Mouse (Mus musculus) forebrain, postnatal 0 days (tissue): ENCODE results near the gene Fam83e. TPM values are rescaled to one million over a fixed set of nuclear protein-coding genes. Genes with fewer than 3 reads are reported as not detected.

Experiments
- ATAC-seq: fragments of 200-750 bp; cut with Nextera tagmentation; 2 replicates; pipeline ENCODE4 v1.8.0; 2017; ENCODE audit warnings: mild to moderate bottlenecking, moderate library complexity
- DNase-seq: peaks from one replicate; pipeline ENCODE4 v3.0.0-alpha.2; 2015
- H3K27ac ChIP-seq: fragments of 300-500 bp; sonication (generic); 2 replicates; pipeline ENCODE4 v1.5.1; 2014; ENCODE audit warnings: low read depth, mild to moderate bottlenecking, antibody characterized with exemption, low read length, moderate library complexity, mixed read lengths
- H3K27me3 ChIP-seq: fragments of 300-500 bp; sonication (generic); 2 replicates; pipeline ENCODE4 v1.6.1; 2014; ENCODE audit warnings: mild to moderate bottlenecking, low read length, mixed read lengths; ENCODE audit not compliant: insufficient read depth
- H3K36me3 ChIP-seq: fragments of 300-500 bp; sonication (generic); 2 replicates; pipeline ENCODE4 v1.6.1; 2014; ENCODE audit warnings: mild to moderate bottlenecking, moderate library complexity; ENCODE audit not compliant: insufficient read depth
- H3K4me1 ChIP-seq: fragments of 300-500 bp; sonication (generic); 2 replicates; pipeline ENCODE4 v1.6.1; 2014; ENCODE audit warnings: antibody characterized with exemption; ENCODE audit not compliant: insufficient read depth
- H3K4me2 ChIP-seq: fragments of 300-500 bp; sonication (generic); 2 replicates; pipeline ENCODE4 v1.6.1; 2014; ENCODE audit warnings: low read depth, mild to moderate bottlenecking, moderate library complexity
- H3K4me3 ChIP-seq: fragments of 300-500 bp; sonication (generic); 2 replicates; pipeline ENCODE4 v1.5.1; 2014; ENCODE audit warnings: low read depth, low read length, mixed read lengths
- H3K9ac ChIP-seq: fragments of 300-500 bp; sonication (generic); 2 replicates; pipeline ENCODE4 v1.6.1; 2014; ENCODE audit warnings: mild to moderate bottlenecking
- H3K9me3 ChIP-seq: fragments of 300-500 bp; sonication (generic); 2 replicates; pipeline ENCODE4 v1.6.1; 2016; ENCODE audit warnings: low read length
- CTCF ChIP-seq: sonication (generic); IDR thresholded peaks from 2 replicates; pipeline ENCODE4 v1.5.1; 2016; ENCODE audit warnings: antibody characterized with exemption, control low read depth, low read depth
- WGBS: fragments of 180-500 bp; shearing (Covaris S2); extraction: QIAGEN DNeasy Blood & Tissue Kit; methylation state at CpG from one replicate; pipeline ENCODE4 v1.1.7; 2014; 5-methylcytosine and 5-hydroxymethylcytosine counted together
- polyA plus RNA-seq: library from polyadenylated mRNA; unstranded; fragments of >200 nt; fragmentation: Nextera tagmentation; extraction: Ambion mirVana; gene quantifications from 2 replicates; pipeline ENCODE4 v1.2.1, GENCODE M21; 2015
- total RNA-seq: library from RNA; depleted of rRNA; stranded (reverse); fragments of >200 nt; gene quantifications from 2 replicates; pipeline ENCODE4 v1.2.3, GENCODE M21; 2014

Gene Fam83e
- total and polyA plus RNA-seq, 2 experiments from 2014 or later: 0.33 TPM; not detected in 1

GRCm38 (mm10) chr7:45693921-45694591 lies 27.0 kb upstream of the Fam83e start, which contains the start of gene Sec1:
Gene Sec1 (minus strand): TSS chr7:45694402.
- TF ChIP-seq CTCF: no peak
- 92% methylated on average over 50 of the region's 50 CpGs for WGBS
- Histone ChIP-seq H3K4me3 (no peak within 1 kb of the TSS), H3K27ac (no peak within 1 kb of the TSS), H3K27me3 (no peaks in the 10 kb centered on the region), H3K4me2 (no peak within 1 kb of the TSS), H3K9me3 (no peaks in the 10 kb centered on the region), H3K36me3 (no peaks in the 10 kb centered on the region), H3K9ac (no peak within 1 kb of the TSS), H3K4me1 (peaks cover 8% of the 10 kb centered on the region; the same call in 1 of the 2 replicates)
- ATAC-seq (no peak), DNase-seq (no peak)

DNA sequence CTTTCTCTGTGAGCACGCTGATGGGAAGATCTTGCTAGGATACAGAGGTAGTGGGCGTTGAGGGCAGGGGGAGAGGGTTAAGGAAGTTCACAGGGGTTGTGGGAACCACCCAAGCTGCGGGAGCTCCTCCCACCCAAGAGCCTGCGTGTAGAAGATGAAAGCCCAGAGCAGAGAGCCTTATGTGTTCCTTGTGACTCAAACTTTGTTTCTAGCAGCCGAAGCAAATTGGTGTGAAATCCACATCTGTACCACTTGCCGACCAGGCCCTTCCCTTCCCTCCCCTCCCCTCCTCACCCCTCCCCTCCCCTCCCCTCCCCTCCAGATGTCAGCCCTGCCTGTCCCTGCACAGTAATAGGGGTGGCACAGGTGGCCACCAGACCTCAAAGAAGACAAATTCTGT lies 25.9 kb upstream of the Fam83e start:
- DNase-seq (no peak), ATAC-seq (no peak)

DNA sequence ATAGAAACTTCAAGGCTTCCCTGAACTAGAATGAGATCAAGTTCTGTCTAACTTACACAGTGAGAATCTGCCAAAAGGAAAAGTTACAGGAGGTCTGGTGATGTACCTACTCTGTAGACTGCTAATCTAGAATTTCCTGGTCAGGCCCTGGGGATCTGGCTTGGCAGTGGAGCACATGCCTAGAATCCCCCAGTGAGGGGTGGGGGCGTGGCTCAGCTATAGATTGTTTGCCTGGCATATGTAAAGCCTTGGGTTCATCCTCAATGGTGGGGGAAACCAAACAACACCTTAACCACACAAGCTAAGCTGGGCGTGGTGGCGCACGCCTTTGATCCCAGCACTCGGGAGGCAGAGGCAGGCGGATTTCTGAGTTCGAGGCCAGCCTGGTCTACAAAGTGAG lies 23.1 kb upstream of the Fam83e start:
- no peak overlapping the region for H3K27ac ChIP-seq
- H3K9me3 ChIP-seq: no peaks in the 10 kb centered on the region
- no peaks in the 10 kb centered on the region for H3K36me3 ChIP-seq
- ATAC-seq (no peak), DNase-seq (no peak)
- no peaks in the 10 kb centered on the region for H3K27me3 ChIP-seq
- TF ChIP-seq CTCF: no peak
- no peak overlapping the region for H3K4me3 ChIP-seq
- H3K4me2 ChIP-seq: no peak overlapping the region
- WGBS: 87% methylated on average over 6 of the region's 7 CpGs
- no peak overlapping the region for H3K9ac ChIP-seq
- H3K4me1 ChIP-seq: peaks cover 18% of the 10 kb centered on the region

More for the DNA sequence above, 25.9 kb upstream of the Fam83e start:
- 42% methylated on average over 6 of the region's 6 CpGs for WGBS
- Histone ChIP-seq H3K4me3 (no peak overlapping the region), H3K4me1 (peaks cover 8% of the 10 kb centered on the region; the same call in 1 of the 2 replicates), H3K27ac (no peak overlapping the region), H3K4me2 (no peak overlapping the region), H3K9ac (no peak overlapping the region), H3K9me3 (no peaks in the 10 kb centered on the region), H3K36me3 (no peaks in the 10 kb centered on the region), H3K27me3 (no peaks in the 10 kb centered on the region)
- no peak for TF ChIP-seq CTCF

DNA sequence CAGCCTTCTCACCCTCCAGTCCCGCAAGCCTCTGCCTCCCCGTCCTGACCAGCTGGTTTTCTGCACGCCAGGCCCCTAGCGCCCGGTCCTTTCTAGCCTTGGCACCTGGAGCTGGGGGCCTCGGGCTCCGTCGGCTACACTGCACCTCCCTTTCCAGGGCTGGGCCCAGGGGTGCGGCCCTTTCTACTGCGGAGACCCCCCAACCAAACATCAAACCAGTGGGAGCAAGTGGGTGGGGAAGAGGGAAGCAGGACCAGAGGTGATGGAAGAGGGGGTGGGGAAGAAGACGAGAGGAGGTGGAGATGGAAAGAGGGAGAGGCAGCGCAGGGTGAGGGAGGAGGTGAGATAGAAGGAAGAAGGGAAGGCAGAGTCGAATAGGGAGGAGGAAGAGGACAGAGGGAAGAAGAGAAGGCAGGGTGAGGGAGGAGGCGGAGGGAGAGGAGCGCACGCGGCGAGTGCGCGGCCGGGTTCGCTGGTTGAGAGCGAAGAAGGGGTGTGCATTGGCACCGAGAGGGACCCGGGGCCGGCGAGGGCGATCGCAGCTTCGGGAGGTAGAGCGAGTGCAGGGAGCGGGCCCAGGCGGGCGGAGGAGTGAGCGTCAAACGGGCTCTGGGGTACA lies 21.4 kb upstream of the Fam83e start, which contains the start of gene Car11:
Car11 (plus strand) TSS at position 321 of the 619 bp plus-strand sequence.
- H3K36me3 ChIP-seq: no peaks in the 10 kb centered on the region
- 1% methylated on average over 35 of the region's 36 CpGs for WGBS
- peak within 1 kb of the TSS; percentile 78 for H3K9ac ChIP-seq
- H3K9me3 ChIP-seq: no peaks in the 10 kb centered on the region
- H3K4me2 ChIP-seq: peak within 1 kb of the TSS; percentile 95
- ATAC-seq (peak; percentile 12; the same call in 1 of the 2 replicates), DNase-seq (peak; percentile 62)
- TF ChIP-seq CTCF: no peak
- H3K4me3 ChIP-seq: peak within 1 kb of the TSS; percentile 54
- peak within 1 kb of the TSS; percentile 93 for H3K27ac ChIP-seq
- peaks cover 29% of the 10 kb centered on the region for H3K4me1 ChIP-seq
- H3K27me3 ChIP-seq: no peaks in the 10 kb centered on the region

- Histone ChIP-seq H3K9me3 (no peaks in the 10 kb centered on the region), H3K27me3 (no peaks in the 10 kb centered on the region), H3K36me3 (no peaks in the 10 kb centered on the region), H3K9ac (peak overlapping the region; percentile 78), H3K4me3 (peak overlapping the region; percentile 54), H3K4me1 (peaks cover 31% of the 10 kb centered on the region), H3K27ac (peak overlapping the region; percentile 93), H3K4me2 (peak overlapping the region; percentile 95)
- ATAC-seq (peak; percentile 19; the same call in 1 of the 2 replicates), DNase-seq (peak; percentile 84)
- TF ChIP-seq CTCF: no peak
- WGBS: 2% methylated on average over 19 of the region's 20 CpGs
Observed at GRCm38 (mm10) chr7:45700301-45701015, 20.6 kb upstream of the Fam83e start.

DNA sequence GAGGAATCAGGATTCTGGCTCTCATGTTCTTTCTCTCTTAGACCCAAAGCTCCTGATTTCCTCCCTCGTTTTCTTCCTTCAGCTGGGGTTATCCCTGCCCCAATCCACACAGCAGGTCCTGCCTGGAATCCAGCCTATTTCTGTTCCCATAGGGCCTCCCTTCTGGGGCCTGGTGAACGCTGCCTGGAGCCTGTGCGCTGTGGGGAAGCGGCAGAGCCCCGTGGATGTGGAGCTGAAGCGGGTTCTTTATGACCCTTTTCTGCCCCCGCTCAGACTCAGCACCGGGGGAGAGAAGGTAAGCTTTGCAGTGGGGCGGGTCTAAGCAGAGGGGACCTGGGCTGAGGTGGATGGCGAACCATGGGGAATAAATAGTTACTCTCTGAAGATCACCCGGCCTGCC lies 19.9 kb upstream of the Fam83e start:
- Histone ChIP-seq H3K27me3 (no peaks in the 10 kb centered on the region), H3K4me3 (peak overlapping the region; percentile 54), H3K9ac (peak overlapping the region; percentile 78), H3K4me2 (peak overlapping the region; percentile 95), H3K4me1 (peaks cover 35% of the 10 kb centered on the region), H3K36me3 (no peaks in the 10 kb centered on the region), H3K27ac (peak overlapping the region; percentile 93), H3K9me3 (no peaks in the 10 kb centered on the region)
- DNase-seq (no peak), ATAC-seq (no peak)
- 23% methylated on average over 11 of the region's 11 CpGs for WGBS
- no peak for TF ChIP-seq CTCF

DNA sequence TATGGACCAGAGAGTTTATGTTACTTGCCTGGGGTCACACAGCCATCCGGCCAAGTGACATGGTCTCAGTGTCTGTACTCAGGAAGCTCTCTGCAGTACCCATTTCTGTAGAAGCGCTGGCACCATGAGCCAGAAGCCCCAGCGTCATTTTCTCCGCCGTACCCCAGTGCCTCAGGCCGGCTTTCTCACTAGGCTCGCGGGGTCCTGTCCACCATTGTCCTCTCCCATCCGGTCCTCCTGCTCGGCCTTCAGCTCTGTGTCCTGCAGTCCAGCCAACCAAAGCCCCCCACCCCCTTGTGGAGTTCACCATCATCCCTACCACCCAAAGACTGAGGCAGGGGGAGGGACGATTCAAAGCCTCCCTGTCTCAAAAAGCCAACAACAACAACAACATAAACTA lies 19.4 kb upstream of the Fam83e start:
- Histone ChIP-seq H3K9ac (peak overlapping the region; percentile 78; the same call in 1 of the 2 replicates), H3K27ac (no peak overlapping the region), H3K9me3 (no peaks in the 10 kb centered on the region), H3K36me3 (no peaks in the 10 kb centered on the region), H3K4me2 (peak overlapping the region; percentile 95), H3K4me1 (peaks cover 36% of the 10 kb centered on the region), H3K27me3 (no peaks in the 10 kb centered on the region), H3K4me3 (peak overlapping the region; percentile 54; the same call in 1 of the 2 replicates)
- WGBS: 86% methylated on average over 11 of the region's 11 CpGs
- DNase-seq: no peak
- ATAC-seq: no peak
- TF ChIP-seq CTCF: no peak
